Mouse (Mus musculus) myocyte (in vitro differentiated cells): ENCODE results near the gene Wdr54.

ENCODE experiments used
- CEBPB ChIP-seq: IDR thresholded peaks from 2 replicates; pipeline ENCODE4 v1.6.1; 2011; ENCODE audit warnings: mild to moderate bottlenecking, moderate library complexity; ENCODE audit not compliant: poor library complexity, insufficient read depth, severe bottlenecking
- E2F4 ChIP-seq: IDR thresholded peaks from one replicate; pipeline ENCODE4 v1.6.1; 2011; ENCODE audit warnings: mild to moderate bottlenecking, control low read depth, moderate library complexity; ENCODE audit not compliant: insufficient read depth
- MAX ChIP-seq: IDR thresholded peaks from one replicate; pipeline ENCODE4 v1.6.1; 2011; ENCODE audit warnings: low read depth, mild to moderate bottlenecking, control low read depth
- POLR2A ChIP-seq: IDR thresholded peaks from one replicate; pipeline ENCODE4 v1.6.1; 2011; ENCODE audit warnings: low read depth, mild to moderate bottlenecking, control low read depth, moderate library complexity; ENCODE audit not compliant: insufficient read length

DNA sequence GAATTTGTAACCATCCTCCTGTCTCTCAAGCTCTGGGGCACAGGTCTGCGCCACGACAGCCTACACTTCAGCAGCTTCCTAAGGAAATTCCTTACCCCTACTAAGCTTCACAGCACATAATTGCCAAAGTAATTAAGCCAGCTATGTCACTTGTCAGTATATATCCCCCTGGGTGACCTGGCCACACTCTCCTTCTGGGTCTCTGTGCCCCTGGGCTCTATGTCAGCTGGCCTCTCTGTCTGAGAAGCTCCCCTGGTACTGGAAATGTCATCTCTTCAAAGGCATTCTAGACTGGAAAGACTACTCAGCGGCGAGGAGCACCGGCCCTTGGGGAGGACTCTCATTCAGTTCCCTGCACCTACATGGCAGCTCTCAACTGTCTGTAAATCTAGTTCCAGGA is 33.2 kb downstream of the Wdr54 start:
- TF ChIP-seq POLR2A (no peak), CEBPB (no peak), MAX (no peak), E2F4 (no peak)
